Mouse (Mus musculus): ENCODE measurements around the gene Med23.

Gene Med23

DNA sequence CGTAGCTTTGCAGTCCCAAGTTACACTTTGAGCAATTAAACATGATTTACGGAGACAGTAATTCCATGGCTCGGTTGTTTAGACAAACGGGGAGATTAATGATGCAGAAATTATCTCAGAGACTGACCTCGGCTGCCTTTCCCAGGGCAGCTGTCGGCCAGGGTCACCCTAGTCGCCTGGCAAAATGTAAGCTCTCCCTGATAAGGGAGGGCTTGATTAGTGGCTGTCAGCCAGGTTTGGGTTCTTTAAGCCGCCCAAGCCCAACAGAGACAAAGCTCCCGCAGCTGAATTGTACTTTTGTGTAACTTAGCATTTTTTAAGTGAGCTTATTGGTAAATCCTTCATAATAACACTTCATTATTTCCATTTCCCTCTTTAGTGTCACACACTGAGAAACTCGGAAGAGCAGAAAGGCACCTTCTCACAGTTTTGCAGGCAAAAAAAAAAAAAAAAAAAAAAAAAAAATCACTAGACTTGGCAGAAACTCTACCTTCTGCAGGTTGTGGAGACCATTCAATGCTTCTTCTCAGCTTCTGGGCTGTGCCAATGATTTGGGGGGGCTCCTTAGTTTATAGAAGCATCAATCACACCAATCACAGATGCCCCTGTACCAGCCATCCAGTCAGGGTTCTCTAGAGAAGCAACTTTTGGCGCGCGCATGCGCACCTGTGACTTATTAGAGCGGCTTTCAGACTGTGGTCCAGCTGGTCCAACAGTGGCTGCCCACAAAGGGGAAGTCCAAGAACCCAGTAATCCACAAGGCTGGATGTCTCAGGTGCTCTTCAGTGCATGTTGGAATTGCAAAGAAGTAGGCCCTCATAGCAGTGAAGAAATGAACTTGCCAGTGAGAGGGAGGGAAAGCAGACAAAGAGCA lies 89.5 kb downstream of the Med23 start:
- in situ Hi-C loops (cut with MboI, MseI) = loop anchor here in 1 of 2 experiments (5.0 to 10.0 kb wide), 2 partner anchors 118 to 176 kb away; no protein-coding TSS in a partner anchor

DNA sequence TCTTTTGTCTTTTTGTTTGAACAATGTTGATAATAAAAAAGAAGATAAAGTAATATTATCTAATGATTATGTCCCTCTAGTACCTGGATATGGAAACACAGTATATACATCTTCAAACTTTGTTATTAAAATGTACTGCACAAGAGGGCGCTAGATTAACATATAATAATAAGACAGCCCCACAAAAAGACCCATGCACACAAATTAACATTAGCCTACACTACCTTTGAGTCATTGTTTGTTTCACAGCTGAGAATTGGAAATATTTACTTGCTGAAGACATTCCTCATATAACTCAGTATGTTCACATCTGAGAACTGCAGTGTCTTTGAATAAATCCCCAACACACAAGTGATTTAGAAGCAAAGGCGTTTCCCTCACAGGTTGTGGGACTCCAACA lies 91.3 kb downstream of the Med23 start:
- in situ Hi-C loops (cut with MboI, MseI) = no loop called here

DNA sequence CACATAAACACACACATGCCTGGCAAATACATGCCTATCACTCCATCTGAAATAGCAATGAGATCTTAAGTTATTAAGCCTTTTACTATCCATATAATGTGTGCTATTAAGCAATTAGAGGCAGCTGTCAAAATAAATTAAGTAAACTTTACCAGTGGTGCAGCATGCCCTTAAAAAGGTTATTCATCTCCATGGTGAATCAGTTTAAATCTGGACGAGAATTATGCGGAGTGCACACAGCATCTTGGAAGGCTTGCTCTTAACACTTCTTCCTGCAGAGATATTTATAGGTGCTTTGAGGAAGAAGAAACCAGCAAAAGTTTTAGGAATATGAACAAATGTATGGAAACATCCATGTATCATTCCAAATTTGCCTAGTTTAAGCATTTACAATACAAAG lies 92.1 kb downstream of the Med23 start:
- in situ Hi-C loops (cut with MboI, MseI) = no loop called here
